Mouse (Mus musculus): ENCODE data around the gene Gys2.
A peak's percentile ranks its signal among the peaks of the same experiment; 100 is the strongest.

Gene Gys2

GRCm38 (mm10) chr6:142458010-142458409 is 14.9 kb downstream of the Gys2 start:
- DNase-seq (ENCODE audit: low spot score) = no peak

- DNase-seq (ENCODE audit: low spot score) = no peak
Measured at GRCm38 (mm10) chr6:142455314-142455996, 17.5 kb downstream of the Gys2 start.

- no peak for DNase-seq (ENCODE audit: low spot score)
Measured at GRCm38 (mm10) chr6:142453311-142453710, 19.6 kb downstream of the Gys2 start.

GRCm38 (mm10) chr6:142451381-142451780 is 21.5 kb downstream of the Gys2 start:
- no peak for DNase-seq (ENCODE audit: low spot score)

- DNase-seq (ENCODE audit: low spot score) = no peak
Measured at GRCm38 (mm10) chr6:142429072-142429471, 43.8 kb downstream of the Gys2 start.

- DNase-seq (ENCODE audit: low spot score) = no peak
Measured at GRCm38 (mm10) chr6:142424976-142425375, 47.9 kb downstream of the Gys2 start.

GRCm38 (mm10) chr6:142414597-142414996 is 58.3 kb downstream of the Gys2 start:
- no peak for DNase-seq (ENCODE audit: low spot score)

GRCm38 (mm10) chr6:142413845-142414244 is 59.1 kb downstream of the Gys2 start:
- DNase-seq (ENCODE audit: low spot score) = no peak

GRCm38 (mm10) chr6:142412906-142413491 is 59.9 kb downstream of the Gys2 start, which contains the start of gene Spx:
Spx (plus strand) TSS chr6:142413441.
- no peak for DNase-seq (ENCODE audit: low spot score)

- DNase-seq (ENCODE audit: low spot score) = no peak
Measured at GRCm38 (mm10) chr6:142411140-142411539, 61.8 kb downstream of the Gys2 start.

GRCm38 (mm10) chr6:142395756-142396155 is 77.2 kb downstream of the Gys2 start:
- no peak for DNase-seq (ENCODE audit: low spot score)

GRCm38 (mm10) chr6:142394669-142395068 is 78.2 kb downstream of the Gys2 start:
- DNase-seq (ENCODE audit: low spot score) = no peak

- DNase-seq (ENCODE audit: low spot score) = no peak
Measured at GRCm38 (mm10) chr6:142392312-142392711, 80.6 kb downstream of the Gys2 start.

GRCm38 (mm10) chr6:142389101-142389500 is 83.8 kb downstream of the Gys2 start:
- DNase-seq (ENCODE audit: low spot score) = no peak

GRCm38 (mm10) chr6:142387755-142388271 is 85.1 kb downstream of the Gys2 start:
- no peak for DNase-seq (ENCODE audit: low spot score)

GRCm38 (mm10) chr6:142387011-142387754 is 85.7 kb downstream of the Gys2 start, which contains the start of the genes Recql and Golt1b:
Recql (minus strand) TSS chr6:142387087.
Golt1b (plus strand) TSS chr6:142387221.
- peak; percentile 96 for DNase-seq (ENCODE audit: low spot score)

GRCm38 (mm10) chr6:142386285-142387010 is 86.5 kb downstream of the Gys2 start:
- no peak for DNase-seq (ENCODE audit: low spot score)

- no peak for DNase-seq (ENCODE audit: low spot score)
Measured at GRCm38 (mm10) chr6:142384521-142384920, 88.4 kb downstream of the Gys2 start.

- no peak for DNase-seq (ENCODE audit: low spot score)
Measured at GRCm38 (mm10) chr6:142381615-142382014, 91.3 kb downstream of the Gys2 start.

- no peak for DNase-seq (ENCODE audit: low spot score)
Measured at GRCm38 (mm10) chr6:142379961-142380360, 92.9 kb downstream of the Gys2 start.

- no peak for DNase-seq (ENCODE audit: low spot score)
Measured at GRCm38 (mm10) chr6:142378576-142379330, 94.2 kb downstream of the Gys2 start.
